Mouse (Mus musculus) spleen, embryonic (tissue): ENCODE data around the gene Sipa1l2.

Experiments used
- CTCF ChIA-PET: fragments of 350-600 bp; sonication (Branson Sonifier 250); formaldehyde crosslinking; loops from one replicate; lab custom pipeline; 2022; lab: Charles Lee

Sipa1l2 gene

DNA sequence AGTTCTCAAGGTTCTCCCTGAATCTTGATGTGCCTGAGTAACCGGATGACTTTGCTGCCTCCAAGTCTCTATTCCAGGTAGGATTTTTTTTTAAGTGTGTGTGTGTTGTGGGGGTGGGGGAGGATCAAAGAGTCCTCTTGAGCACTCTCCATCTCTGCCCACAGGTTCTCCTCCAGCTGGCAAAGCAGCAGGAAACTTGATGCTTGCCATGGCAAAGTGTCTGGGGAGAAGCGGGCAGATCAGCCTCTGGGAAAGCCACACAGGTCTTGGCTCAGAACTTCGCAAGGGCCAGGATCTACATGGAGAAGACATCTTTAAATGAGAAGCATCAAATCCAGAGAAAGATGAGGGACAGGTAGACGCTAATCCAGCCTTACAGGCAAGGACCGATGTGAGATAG lies 10.8 kb upstream of the Sipa1l2 start:
- CTCF ChIA-PET, result interaction anchor here (0.6 kb wide), 1 partner anchor 251 kb away, joined by 5 read pairs; no protein-coding TSS in a partner anchor

DNA sequence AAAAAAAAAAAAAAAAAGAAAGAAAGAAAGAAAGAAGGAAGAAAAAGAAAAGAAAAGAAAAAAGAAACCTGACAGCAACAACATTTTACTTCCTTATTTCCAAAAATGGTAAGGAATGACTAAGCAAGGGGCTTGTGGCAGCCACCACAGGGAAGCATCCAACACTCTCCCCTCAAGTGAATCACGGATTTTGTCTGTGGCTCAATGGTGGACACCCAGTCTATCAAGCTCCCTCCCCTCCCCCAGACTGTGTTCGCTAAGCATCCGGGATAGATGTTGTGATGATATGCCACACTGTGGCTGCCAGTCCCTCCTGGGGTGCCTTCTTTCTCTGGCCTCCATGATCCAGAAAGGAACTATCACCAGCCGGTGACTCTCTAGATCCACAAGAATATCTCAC lies 6.5 kb upstream of the Sipa1l2 start:
- CTCF ChIA-PET, result no interaction called here

DNA sequence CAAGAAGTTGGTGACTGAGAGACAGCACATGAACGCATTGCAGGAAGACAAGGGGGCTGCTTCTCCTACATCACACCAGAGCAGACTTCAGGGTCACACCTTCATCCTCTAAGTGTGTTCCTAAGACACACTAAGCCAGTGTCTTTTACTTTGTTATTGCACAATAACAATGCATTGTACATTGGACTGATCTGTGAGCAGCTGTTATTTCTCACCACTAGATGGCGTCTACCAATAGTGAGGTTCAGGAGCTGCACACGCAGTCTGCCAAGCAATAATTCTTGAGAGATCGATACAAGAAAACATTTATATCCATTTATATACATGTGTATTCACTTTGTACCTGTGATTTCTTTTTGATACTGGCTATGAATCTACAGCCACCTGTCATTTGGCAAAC lies 4.7 kb upstream of the Sipa1l2 start:
- CTCF ChIA-PET, result no interaction called here

DNA sequence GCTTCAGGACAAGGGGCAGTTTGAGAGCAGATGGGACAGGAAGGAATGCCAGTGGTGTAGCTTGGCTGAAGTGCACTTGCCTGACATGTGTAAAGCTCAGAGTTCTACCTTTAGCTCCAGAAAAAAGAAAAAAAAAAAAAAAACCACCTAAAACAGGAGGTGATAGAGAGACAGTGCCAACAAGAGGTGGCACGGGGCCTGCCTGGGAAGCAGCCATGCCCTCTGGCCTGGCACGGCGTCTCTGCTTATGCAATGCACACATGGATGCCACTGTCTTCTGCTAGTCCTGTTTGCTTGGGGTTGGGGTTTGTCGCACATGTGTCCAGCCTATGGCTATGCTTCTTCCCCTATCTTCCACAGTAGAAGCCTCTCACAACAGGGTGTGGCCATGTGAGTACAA lies 2.6 kb upstream of the Sipa1l2 start:
- CTCF ChIA-PET, result interaction anchor here (0.6 kb wide), 2 partner anchors 29 to 390 kb away, joined by 4 to 5 read pairs; no protein-coding TSS in a partner anchor

GRCm38 (mm10) chr8:125570835-125571465 lies 1.3 kb upstream of the Sipa1l2 start:
- CTCF ChIA-PET, result no interaction called here

DNA sequence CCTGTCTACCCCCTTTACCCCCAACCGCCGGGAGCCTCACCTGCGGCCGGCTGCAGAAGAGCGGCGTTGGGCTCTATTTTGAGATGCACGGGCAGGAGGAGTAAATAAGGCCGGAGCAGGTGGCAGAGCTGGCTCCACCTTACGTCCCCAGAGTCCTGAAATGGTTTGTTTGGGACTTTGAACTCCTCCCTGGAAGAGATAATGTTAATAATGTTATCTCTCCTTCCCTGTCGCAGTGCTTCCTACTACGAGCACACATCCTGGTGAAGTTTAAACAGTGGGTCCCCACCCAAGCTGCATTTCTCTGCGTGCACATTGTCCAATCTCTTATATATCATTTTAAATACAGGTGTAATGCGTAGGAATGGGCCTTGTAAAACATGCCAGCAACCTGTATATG lies 781 bp upstream of the Sipa1l2 start:
- CTCF ChIA-PET, result interaction anchor here (0.6 kb wide), 2 partner anchors 10 to 1754 kb away, joined by 3 read pairs; no protein-coding TSS in a partner anchor

DNA sequence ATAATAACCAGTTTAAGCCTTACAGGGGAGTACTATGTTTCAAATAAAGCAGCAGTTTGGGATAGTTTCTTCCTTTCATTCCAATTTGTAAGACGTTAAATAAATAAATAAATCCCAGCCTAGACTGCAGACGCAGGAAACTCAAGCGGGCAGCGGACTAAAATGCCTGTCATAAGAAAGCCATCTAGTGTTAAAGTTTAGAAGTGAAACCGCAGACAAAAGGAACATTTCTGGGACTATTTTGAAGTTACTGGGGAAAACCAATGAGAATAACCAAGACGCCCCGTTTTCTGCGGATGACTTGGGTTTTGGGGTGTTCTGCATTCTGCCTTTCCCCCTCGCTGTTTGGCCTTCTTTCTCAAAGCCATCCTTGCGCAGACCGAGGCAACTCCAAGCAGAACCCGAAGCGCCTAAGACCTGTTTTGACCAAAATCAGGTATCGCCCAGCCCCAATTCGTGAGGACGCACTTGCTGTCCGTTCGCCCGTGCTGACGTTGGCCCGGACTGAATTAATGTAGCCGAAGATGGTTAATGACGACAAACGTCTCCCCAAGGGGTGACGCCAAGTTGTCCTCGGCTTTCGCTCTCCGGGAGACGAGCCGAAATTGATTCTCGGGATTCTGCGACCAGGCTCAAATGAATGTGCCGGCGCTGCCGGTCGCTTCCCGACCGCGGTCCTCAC lies 616 bp downstream of the Sipa1l2 start:
- CTCF ChIA-PET, result interaction anchor here (0.6 to 2.5 kb wide), 3 partner anchors 11 to 1778 kb away, joined by 4 to 12 read pairs (median 4); no protein-coding TSS in a partner anchor

DNA sequence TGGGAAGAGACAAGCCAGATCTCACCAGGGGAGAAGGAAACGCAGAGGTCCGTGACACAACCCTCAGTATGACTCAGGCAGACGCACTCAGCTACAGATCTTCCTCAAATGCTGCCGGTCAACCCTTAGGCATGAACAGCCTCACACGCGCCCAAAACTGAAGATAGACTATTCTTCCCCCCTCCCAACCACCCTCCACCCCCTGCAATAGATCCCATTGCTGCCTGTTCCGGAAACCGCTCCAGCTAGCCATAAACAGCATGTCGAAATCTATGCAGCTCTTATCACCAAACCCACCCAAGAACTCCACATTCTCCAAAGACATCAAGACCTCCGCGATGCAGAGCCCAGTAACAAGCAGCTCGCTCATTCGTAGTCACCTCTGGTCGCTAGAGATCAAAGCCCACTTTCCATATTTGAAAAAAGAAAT lies 1.2 kb downstream of the Sipa1l2 start:
- CTCF ChIA-PET, result interaction anchor here (0.6 to 2.5 kb wide), 4 partner anchors 8 to 1778 kb away, joined by 3 to 12 read pairs (median 4); no protein-coding TSS in a partner anchor

DNA sequence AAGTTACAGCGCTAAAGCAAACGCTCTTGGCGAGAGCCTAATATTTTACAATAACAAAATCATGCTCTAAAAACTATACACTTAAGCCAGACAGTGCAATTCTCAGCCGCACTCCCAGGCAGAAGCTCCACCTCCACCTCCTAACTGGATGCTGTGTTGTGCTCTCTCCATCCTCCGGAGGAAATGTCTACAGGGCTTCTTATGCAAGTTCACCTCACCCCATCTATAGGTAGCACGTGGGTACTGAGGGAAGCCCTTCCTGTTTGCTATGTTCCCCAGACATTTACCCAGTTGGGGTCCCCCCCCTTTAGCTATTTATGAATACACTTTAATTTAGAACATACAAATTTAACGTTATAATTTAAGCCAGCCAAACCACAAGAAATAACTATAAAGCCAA lies 2.0 kb downstream of the Sipa1l2 start:
- CTCF ChIA-PET, result interaction anchor here (0.8 to 2.5 kb wide), 4 partner anchors 8 to 106 kb away, joined by 3 to 12 read pairs (median 4); no protein-coding TSS in a partner anchor

GRCm38 (mm10) chr8:125562878-125563277 lies 6.7 kb downstream of the Sipa1l2 start:
- CTCF ChIA-PET, result no interaction called here

GRCm38 (mm10) chr8:125560825-125561490 lies 8.7 kb downstream of the Sipa1l2 start:
- CTCF ChIA-PET, result interaction anchor here (0.6 kb wide), 2 partner anchors 9 to 125 kb away, joined by 3 read pairs; no protein-coding TSS in a partner anchor

GRCm38 (mm10) chr8:125559066-125559653 lies 10.4 kb downstream of the Sipa1l2 start:
- CTCF ChIA-PET, result interaction anchor here (0.5 to 1.7 kb wide), 3 partner anchors 8 to 47 kb away, joined by 4 to 12 read pairs (median 4); no protein-coding TSS in a partner anchor

- CTCF ChIA-PET, result interaction anchor here (0.5 to 1.7 kb wide), 2 partner anchors 9 to 46 kb away, joined by 4 to 12 read pairs; no protein-coding TSS in a partner anchor
Measured at GRCm38 (mm10) chr8:125558109-125559065, 11.2 kb downstream of the Sipa1l2 start.

DNA sequence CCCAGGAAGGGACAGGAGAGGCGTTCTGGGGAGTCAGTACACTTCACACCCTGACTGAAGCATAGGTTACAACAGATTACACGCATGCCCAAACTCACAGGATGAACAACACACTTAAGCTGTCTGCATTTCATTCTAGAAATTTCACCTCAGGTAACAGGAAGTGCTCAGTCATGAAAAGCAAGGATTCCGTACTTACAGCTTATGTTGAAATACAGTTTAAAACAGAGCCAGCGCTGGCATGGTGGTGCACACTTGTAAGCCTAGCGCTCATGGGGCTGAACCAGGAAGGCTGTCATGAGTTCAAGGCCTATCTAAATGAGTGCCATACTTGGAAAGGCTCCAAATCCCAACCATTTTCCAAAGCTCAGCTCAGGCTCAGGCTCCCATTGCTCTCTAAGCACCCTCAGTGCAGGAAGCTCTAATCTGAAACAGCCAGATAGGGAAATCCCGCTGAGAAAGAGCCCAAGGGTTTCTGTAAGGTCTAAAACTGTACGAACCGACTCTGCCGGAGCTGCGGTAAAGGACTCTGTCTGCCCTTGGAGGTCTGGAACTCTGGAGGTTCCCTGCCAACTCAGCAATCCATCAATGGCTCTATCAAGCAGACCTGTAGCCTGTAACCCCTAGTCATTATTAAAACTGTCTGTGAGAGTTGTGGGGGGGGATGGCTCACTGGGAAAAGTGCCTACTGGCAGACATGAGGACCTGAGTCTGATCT lies 12.1 kb downstream of the Sipa1l2 start:
- CTCF ChIA-PET, result interaction anchor here (0.8 to 1.7 kb wide), 2 partner anchors 9 to 10 kb away, joined by 3 to 12 read pairs; no protein-coding TSS in a partner anchor

- CTCF ChIA-PET, result interaction anchor here (0.8 kb wide), 1 partner anchor 9 kb away, joined by 3 read pairs; no protein-coding TSS in a partner anchor
Measured at GRCm38 (mm10) chr8:125556706-125557105, 12.9 kb downstream of the Sipa1l2 start.

DNA sequence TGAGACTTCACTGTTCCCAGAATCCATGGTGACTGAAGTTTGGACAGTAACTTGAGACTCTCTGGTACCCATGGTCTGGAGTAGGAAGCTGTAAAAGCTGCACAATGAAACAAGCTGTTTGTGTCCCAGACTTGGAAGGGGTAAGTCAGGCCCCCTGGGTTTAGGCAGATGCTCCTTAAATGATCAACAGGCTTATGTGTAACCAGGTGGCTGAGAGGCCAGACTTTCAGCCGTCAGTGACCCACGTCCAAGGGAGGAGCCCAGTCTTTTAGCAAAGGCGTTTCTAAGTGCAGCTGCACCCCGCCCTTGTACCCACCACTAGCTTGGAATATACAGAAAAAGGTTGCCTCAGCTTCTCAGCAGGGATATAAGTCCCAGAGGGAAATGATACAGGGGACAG lies 19.0 kb downstream of the Sipa1l2 start:
- CTCF ChIA-PET, result interaction anchor here (0.6 kb wide), 1 partner anchor 175 kb away, joined by 6 read pairs; no protein-coding TSS in a partner anchor

- CTCF ChIA-PET, result no interaction called here
Measured at GRCm38 (mm10) chr8:125547296-125547695, 22.3 kb downstream of the Sipa1l2 start.

DNA sequence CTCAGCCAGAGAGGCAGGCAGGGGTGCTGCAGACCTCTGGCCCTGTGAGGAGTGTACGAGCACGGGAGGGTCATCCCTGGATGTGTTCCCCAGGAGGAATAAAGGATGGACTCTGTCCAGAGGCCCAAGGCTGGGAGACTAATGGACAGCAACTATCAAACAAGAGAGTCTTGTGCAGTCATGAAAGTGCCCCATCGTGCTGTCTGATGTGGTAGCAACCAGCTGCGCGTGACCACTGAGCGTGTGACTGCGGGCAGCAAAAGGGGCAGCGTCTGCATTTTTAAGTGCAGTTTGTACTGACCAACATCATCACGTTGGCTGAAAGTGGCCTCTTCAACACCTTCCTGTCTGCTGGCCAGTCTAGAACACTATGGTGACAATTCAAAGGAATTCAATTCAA lies 23.7 kb downstream of the Sipa1l2 start:
- CTCF ChIA-PET, result no interaction called here
